Mouse (Mus musculus) right cerebral cortex, adult 2 months (tissue): Measurements from ENCODE around the gene Atg13.
"Not testable (repeated sequence)": the region's sequence is repeated elsewhere in the genome, so short reads cannot be mapped to it uniquely, and the experiment has no call there.

Source experiments
- DNase-seq, 2 experiments: peaks; one replicate each; pipeline ENCODE4 v3.0.0; 2021 to 2022; ENCODE audit warnings: low spot score in 2 of 2

Gene Atg13

DNA sequence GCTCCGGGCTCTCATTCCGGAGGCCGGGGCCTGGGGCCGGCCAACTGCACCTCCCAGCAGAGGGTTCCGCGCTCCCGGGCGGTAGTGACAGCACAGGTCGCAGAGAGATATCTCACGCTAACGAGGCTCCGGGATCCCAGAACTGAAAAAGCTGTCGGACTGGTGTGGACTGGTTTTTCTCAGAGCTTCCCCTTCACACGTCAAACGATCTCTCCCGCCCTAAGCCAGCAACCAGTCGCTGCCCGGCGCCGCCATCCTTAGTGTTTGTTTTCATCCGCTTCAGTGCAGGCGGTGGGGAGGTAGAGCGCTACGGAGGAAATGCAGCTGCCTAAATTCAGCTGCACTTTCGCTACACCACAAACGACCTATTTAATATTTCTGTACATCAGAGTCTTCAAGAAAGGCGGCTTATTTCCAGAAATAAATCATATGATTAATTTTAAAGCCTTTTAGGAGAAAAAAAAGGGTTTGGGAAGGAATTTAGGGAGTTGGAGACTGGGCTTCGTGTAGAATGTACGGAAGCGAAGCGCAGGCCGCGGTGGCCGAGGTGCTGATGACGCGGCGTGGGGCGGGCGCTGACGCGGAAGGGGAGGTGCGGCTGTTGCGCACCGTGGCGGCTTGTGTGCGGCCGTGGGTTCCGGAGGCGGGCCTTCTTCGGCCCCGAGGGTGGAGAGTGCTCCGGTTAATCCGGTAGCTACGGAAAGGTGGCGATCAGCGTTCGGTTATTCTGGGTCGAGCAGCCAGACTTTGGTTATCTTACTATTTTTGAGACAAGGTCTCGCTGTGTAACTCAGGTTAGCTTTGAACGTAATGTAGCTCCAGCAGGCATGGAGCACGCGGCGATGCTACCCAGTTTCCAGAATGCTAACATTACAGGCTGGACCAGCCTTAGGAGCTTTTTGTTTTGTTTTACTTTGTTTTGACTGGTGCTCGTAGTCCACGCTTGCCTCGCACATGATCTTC lies at the start of gene Atg13, which contains the start of gene Harbi1:
Atg13 (minus strand) TSS at position 305 of the 963 bp plus-strand sequence.
Harbi1 (plus strand) TSS at position 581 of the 963 bp plus-strand sequence.
- peak; percentile 91 to 92 for DNase-seq

DNA sequence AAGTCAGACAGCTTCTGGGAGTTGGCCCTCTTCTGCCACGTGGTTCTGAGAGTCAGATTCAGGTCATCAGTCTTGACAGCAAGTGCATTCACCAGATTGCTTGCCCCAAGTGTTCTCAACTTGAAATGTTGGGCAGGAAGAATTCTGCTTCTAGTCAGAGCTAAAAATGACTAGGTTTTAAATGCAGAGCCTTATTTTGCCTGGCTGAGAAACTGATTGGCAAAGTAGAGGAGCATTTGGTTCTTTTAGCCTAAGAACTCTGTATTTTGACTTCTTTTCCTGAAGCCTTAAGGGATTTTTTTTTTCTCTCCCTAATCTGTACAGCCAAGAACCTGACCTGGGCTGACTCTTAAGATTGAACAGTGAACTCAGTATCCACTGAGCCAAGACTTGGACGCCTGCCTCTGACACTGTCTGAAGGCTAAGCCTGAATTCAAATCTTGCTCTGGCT lies 39.5 kb upstream of the Atg13 start:
- peak in 1 of 2 experiments; percentile 27 for DNase-seq

DNA sequence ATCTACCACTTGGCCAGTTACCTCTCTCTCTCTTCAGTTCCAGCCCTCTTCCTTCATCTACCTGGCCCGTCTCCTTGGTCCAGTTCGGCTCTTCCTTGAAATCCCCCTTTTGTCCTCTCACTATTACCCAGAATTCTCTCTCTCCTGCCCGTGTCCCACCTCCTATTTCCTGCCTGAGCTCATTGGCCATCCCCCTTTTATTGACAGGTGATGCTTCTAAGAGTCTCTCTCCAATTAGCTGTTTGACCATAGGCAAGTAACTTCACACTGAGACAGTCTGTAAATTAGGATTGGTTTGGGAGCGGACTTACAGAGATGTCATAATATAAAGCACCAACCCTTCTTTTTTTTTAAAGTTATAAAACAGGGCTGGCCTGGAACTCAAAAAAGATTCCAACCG lies 34.3 kb upstream of the Atg13 start:
- no peak for DNase-seq

DNA sequence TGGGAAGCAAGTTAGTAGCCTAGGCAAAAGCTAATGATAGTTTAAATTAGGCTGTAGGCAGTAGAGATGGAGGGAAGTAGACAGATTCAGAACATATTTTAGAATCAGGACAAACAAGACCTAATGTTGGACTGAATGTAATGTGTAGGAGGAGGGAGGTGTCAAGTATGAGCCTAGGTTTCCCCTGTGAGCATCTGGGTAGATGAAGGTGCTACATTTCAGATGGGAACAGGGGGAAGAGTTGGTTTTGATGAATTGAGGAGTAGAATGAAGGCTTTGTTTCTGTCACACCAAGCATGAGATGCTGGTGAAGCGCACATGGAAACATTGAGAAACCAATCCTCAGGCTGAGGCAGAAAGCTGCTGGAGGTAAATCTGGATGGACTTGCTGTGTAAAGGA lies 29.2 kb upstream of the Atg13 start:
- DNase-seq: no peak

DNA sequence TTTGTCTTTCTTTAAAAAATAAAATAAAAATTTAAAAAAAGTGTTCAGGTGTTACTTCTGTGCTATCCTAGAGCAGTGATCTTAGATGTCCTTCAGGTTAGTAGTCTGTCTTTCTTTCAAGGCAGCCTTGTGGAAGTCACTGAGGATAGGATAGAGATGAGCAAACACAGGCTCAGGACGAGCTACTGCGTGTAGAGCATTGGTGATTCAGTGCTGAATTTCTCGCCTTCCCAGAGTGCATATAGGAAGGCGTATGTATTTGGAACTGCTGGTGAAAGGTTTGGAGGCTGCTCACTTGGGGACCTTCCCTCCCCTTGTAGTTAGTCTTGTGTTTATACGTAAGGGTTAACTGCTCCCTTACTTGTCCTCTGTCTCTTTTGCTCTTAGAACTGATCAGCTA lies 24.8 kb upstream of the Atg13 start:
- no peak for DNase-seq

DNA sequence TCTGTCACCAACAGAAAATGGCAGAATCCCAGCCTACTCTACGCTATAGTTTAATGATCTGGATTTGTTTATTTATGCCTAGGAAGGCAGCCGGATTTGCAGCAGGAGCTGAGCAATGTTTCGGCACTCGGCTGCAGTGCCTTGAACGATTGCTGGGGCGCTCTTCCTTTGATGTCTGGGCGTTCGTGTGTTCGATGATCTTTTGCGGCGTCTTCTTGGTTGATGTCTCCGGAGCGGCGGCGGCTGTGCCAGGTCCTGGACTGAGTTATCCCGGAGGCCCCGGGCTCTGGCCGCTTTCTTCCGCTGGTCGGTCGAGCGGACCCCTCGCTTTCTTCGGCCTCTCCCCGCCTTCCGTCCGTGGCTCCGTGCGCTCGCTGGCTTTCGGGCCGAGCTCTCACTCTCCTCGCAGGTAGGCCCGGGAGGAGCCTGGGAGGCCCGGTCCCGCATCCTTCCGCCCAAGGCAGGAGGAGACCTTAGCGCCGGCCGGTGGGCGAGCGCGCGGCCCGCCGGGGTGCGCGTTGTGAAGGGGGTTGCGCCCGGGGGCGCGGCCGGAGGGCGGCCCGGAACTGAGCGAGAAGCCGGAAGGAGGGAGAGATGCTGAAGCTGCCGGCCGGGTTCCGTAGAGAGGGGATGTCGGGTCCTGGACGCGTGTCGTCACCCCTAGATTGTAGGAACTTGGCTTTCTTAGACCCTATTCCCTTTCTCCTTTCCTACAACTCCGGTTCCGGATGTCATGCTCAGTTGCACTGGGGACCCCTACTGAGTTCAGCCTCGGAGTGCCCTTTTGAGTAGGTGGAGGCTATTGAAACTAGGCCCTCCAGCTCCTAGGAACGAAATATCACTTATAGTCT lies 19.8 kb upstream of the Atg13 start, which contains the start of gene Ambra1:
Ambra1 (plus strand) TSS at position 164 of the 851 bp plus-strand sequence.
- DNase-seq: peak; percentile 90 to 93

DNA sequence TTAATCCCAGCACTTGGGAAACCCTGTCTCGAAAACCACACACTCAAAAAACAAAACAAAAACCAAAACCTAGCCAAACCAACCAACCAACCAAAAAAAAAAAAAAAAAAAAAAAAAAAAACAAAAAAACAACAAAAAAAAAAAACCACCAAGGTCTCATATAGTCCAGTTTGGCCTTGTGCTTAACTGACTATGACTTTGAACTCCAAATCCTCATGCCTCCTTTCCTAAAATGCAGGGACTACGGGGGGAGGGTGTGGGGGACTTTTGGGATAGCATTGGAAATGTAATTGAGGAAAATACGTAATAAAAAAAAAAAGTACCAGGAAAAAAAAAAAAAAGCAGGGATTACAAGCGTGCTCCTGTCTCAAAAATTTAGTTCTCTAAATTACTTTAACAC lies 19.2 kb upstream of the Atg13 start:
- DNase-seq: no peak

DNA sequence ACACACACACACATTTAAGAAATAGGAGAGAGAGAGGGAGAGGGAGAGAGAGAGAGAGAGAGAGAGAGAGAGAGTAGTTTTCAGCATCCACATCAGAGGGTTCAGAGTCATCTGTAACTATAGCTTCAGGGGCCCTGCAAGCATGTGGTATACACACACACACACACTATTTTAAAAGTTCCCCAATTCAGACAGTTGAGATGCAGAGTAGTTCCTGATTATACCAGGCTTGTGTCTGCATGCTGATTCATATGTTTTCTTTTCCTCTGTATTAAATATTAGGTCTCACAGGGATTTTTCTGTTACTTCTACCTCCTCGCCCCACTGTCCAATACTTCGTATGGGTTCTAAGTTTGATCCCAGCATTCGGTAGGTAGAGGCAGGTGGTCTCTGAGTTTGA lies 16.6 kb upstream of the Atg13 start:
- no peak for DNase-seq

DNA sequence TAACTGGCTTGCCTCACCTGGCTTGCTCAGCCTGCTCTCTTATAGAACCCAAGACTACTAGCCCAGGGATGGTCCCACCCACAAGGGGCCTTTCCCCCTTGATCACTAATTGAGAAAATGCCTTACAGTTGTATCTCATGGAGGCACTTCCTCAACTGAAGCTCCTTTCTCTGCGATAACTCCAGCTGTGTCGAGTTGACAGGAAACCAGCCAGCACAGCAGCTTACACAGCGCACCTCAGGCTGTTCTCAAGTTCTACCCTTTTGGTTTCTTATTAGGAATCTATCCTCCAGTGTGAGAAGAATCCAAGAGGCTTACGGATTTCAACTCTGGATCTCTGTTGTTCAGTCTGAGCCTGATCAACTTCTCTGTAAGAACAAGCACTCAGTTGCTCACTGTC lies 15.1 kb upstream of the Atg13 start:
- DNase-seq: not testable (repeated sequence)

DNA sequence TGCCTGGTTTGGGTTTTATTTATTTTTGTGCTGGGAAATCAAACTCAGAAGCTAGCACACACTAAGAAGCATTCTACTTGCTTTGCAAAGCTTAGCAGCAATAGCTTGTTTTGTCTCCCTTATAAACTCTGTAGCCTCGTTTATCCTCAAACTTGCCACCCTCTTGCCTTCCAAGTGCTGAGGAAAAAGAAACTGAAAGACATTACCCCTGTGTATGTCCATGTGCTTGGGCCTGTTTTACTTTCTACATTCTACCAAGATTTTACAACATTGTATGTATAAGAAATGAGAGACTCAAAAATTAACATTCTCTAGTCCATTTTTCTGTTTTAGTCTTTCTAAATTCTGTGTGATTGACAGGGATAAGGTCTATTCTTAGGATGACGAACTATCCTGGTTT lies 14.3 kb upstream of the Atg13 start:
- no peak for DNase-seq

DNA sequence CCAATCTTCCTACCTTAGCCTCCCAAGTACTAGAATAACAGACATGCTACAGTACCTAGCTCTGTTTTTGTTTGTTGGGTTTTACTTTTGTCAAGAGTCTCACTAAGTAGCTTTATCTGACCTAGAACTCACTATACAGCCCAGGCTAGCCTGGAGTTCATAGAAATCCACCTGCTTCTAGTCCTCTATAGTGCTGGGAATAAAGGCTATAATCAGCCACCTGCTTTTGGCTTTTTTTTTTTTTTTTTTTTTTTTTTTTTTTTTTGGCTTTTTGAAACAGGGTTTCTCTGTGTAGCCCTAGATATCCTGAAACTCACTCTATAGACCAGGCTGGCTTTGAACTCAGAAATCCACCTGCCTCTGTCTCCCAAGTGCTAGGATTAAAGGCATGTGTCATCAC lies 13.6 kb upstream of the Atg13 start:
- no peak for DNase-seq

DNA sequence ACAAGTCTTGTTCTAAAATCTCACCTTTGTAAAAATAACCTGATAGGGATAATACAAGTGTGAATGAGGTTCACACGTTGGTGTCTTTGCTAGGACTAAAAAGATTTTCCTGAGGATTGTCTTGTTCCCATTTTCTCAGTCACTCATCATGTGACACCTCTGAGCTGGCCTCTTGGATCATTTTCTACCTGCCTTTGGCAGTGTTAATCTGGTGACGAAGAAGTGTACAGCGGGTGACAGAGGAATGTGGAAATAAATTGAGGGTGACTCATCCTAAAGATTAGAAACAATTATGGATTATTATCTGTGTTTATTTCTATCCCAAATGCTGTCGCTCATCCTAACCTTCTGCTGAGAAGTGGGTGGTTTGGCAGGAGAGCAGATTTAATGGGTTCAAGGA lies 13.0 kb upstream of the Atg13 start:
- DNase-seq: no peak

DNA sequence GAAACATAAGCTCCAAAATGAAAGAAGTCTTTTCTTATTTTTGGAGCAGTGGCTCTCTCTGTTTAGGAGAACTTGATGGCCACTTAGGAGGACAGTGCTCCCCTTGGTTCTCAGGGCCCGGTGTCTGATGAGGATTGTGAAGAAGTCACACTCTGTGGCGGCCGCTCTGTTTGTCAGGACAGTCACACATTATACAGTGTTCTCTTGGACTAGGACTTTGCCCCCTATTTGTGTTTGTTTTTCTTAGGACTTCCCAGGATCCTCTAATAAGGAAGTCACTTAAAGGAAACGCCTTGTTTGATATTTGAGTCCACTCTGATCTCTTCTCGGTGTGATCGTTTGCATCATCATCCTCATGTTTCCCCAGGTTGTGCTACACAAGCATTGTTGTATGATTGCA lies 7.9 kb upstream of the Atg13 start:
- no peak for DNase-seq

DNA sequence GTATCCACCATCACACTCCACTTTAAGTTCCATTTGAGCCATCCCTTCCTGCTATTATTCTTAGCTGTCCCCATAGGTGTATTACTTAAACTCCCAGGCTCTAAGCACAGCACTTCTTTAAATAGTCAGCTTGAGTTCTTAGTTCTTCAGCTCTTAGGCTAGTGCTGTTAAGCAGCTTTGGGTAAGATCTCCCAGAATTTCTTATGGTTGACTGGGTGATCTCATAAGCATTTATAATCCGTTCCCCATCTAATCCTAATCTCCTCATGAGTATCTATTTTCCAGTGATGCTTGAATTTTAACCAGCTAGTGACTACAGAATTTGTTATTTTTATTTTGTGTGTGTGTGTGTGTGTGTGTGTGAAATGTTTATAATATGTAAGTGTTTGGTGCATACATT lies 4.5 kb upstream of the Atg13 start:
- DNase-seq: no peak

DNA sequence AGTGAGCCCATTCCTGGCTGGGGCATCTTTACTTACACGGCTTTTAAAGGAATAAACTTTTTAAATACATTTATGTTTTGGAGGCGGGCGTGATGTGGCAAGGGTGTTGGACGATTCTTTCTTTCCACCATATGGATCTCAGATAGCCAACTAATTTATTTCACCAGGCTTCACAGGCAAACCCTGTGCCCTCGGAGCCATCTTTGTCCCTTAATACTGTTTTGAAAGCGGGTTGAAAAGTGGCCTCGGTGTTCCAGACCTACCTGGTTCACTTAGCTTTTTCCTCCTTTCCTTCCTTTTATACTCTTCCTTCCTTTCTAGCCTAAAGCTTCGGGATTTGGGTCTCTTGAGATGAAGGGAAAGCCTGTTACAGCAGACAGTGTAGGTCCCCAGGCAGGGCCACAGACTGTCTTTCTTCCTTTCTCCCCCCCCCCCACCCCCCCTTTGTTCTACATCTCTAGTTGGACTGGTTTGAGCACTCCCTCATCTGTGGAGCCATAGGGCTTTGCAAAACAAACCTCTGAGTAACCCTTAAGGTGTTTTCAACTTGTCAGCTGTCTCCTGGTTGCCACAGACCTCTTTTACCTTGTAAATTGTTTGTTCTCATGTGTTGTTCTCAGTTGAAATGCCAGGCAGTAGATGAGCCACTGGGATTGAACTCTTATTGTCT lies 1.0 kb upstream of the Atg13 start:
- no peak for DNase-seq

DNA sequence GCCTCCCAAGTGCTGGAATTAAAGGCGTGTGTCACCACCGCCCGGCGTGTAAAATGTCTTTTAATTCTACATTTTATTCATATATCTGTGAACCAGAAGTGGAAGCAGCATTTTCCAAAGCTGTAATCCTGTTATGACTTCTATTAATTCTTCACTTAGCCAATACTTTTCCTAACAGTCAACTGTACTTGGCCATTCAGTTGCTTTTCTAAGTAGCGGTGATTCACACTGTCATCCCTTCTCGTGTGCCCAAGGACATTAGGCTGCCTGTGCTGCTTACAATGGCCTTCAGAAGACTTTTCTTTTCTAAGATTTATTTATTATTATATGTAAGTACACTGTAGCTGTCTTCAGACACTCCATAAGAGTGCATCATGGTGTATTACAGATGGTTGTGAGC lies 2.0 kb downstream of the Atg13 start:
- DNase-seq: no peak

DNA sequence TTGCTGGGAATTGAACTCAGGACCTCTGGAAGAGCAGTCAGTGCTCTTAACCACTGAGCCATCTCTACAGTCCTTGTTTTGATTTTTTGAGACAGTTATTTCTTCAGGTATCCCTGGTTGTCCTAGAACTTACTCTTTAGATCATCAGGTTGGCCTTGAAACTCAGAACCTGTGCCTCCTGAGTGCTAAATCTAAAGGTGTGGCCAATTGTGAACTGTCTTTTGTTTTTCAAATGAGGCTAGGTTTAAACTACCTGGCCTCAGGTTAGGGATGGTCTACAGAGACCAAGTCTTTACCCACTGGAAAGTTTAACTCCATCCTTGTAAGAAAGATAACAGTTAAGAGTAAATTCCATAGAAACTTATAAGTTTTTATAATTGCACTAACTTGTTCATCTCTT lies 3.9 kb downstream of the Atg13 start:
- no peak for DNase-seq

DNA sequence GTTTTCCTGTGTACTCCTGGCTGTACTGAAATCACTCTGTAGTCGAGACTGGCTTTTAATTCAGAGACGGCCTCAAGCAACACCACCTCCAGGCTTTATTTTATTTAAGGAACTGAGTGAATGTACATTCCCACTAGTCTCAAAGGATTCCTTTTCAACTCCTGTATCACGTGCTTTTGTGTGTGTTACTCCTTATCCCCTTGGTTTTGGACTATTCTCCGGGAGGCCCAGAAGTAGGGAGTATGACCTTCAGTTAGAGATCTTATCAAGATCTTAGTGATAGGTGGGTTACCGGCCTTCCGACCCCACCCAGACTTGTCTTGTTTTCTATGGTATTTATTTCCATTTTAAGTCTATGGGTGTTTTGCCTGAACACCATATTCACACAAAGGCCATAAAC lies 4.6 kb downstream of the Atg13 start:
- DNase-seq: no peak

DNA sequence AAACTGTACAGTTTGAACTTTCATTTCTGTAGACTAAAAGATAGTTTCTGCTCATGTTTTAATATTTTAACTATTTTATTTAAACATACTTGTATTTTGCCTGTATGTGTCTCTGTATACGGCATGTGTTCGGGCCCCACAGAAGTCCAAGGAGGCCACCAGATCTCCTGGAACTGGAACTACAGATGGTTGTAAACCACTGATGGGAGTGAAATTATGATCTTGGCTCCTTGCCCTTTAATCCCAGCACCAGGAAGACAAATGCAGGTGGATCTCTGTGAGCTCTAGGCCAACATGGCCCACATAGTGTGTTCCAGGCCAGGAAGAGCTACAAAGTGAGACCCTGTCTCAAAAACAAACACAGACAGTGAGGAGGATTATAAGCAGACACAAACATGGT lies 9.0 kb downstream of the Atg13 start:
- DNase-seq: no peak

DNA sequence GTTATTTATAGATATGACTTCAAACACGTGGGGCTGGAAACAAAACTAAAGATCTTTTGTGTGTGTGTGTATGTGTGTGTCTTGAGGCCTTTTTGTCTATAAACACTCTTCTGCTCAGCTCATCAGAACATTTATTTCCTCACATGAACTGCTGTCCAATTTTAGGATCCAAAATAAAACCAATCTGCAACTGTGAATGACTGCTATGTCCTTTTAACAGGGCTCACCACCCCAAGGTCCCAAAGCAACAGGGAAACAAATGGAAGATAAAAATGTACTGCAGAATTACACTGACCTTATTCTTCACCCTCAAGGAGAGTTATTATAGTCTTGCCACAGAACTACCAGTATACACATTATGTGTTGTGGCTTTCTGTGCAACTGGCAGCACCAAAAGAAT lies 11.2 kb downstream of the Atg13 start:
- DNase-seq: no peak

DNA sequence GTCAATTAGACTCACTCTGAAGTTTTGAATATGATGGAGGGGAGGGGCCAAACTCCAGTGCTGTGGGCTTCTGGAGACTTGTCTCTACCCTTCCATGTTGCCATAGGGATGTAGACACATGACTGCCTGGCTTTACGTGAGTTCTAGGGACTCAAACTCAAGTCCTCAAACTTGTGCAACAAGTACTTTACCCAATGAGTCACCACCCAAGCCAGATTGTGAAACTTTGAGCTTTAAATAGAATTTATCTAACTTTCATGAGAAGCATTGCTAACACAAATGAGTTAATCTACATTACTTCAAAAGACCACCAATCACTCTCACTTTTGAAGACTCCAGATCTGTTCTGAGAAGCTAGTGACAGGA lies 14.2 kb downstream of the Atg13 start:
- no peak for DNase-seq
